Mouse (Mus musculus): ENCODE measurements around the gene Gast. TPM values are rescaled to one million over a fixed set of nuclear protein-coding genes. Genes with fewer than 3 reads are reported as not detected.
"Not testable (repeated sequence)": the region's sequence is repeated elsewhere in the genome, so short reads cannot be mapped to it uniquely, and the experiment has no call there.

Gene Gast
- polyA plus RNA-seq, 1 experiment = not detected

DNA sequence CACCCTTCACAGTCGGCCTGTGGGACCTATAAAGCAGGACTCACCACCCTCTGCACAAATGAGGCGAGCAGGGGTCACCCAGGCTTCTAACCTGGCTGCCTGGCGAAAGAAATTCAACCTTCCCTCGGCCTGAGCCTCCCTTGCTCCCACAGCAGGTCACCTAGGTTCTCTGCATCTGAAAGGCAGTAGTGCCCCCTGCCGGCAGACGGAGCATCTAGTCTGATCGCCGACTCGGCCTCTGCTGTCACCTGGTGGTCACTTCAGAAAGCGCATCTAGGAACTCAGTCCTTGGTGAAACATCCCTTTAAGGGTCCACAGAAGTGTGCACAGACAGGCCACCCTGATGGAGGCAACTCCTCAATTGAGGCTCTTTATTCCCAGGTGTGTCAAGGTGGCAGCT is 38.9 kb upstream of the Gast start:
- TF ChIP-seq CTCF (IDR thresholded peaks at IDR 0.05; ENCODE audit: low read depth, low read length) = peak; percentile 100
- TF ChIP-seq EP300 (IDR thresholded peaks at IDR 0.05; ENCODE audit: insufficient read depth, low read depth, low read length) = peak; percentile 79; the same call in 1 of the 2 replicates
- TF ChIP-seq POLR2A (IDR thresholded peaks at IDR 0.05; ENCODE audit: insufficient read depth, low read length) = no peak
- no peak overlapping the region for H3K27ac ChIP-seq (ENCODE audit: insufficient read depth, low read length)
- no peaks in the 10 kb centered on the region for H3K36me3 ChIP-seq (ENCODE audit: control insufficient read depth, insufficient read depth, low read length, poor library complexity, severe bottlenecking)
- no peaks in the 10 kb centered on the region for H3K4me1 ChIP-seq (ENCODE audit: control insufficient read depth, insufficient read depth, low read length)
- no peak overlapping the region for H3K4me3 ChIP-seq (ENCODE audit: low read depth, low read length)
- no peaks in the 10 kb centered on the region for H3K27me3 ChIP-seq (ENCODE audit: control insufficient read depth, insufficient read depth, low read length, poor library complexity, severe bottlenecking)
- no peak overlapping the region for H3K9ac ChIP-seq (ENCODE audit: low read depth, poor library complexity, severe bottlenecking)
- no peaks in the 10 kb centered on the region for H3K9me3 ChIP-seq (replicated peaks; ENCODE audit: control insufficient read depth, insufficient read depth, low read length, poor library complexity, severe bottlenecking)

DNA sequence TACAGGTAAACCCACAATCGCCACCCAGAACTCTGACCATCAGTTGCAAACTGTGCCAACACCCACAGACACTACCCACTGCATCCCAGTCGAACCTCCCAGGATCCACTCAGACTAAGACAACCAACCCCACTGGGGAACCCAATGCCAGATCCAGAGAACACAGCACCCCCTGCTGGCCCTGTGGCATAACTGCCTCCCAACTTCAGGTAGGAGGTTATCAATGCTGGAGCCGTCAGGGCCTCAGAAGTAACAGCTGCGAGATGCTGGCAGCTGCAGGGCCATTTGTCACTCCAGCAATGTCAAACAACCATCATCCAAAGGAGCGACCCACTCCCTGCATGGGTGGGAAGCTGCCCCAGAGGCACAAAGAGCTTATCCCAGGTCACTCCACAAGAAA is 36.4 kb upstream of the Gast start:
- Histone ChIP-seq H3K4me3 (ENCODE audit: low read depth, low read length) (peak overlapping the region; percentile 30), H3K36me3 (ENCODE audit: control insufficient read depth, insufficient read depth, low read length, poor library complexity, severe bottlenecking) (no peaks in the 10 kb centered on the region)
- TF ChIP-seq CTCF (IDR thresholded peaks at IDR 0.05; ENCODE audit: low read depth, low read length) (peak; percentile 83), POLR2A (IDR thresholded peaks at IDR 0.05; ENCODE audit: insufficient read depth, low read length) (no peak), EP300 (IDR thresholded peaks at IDR 0.05; ENCODE audit: insufficient read depth, low read depth, low read length) (no peak)

DNA sequence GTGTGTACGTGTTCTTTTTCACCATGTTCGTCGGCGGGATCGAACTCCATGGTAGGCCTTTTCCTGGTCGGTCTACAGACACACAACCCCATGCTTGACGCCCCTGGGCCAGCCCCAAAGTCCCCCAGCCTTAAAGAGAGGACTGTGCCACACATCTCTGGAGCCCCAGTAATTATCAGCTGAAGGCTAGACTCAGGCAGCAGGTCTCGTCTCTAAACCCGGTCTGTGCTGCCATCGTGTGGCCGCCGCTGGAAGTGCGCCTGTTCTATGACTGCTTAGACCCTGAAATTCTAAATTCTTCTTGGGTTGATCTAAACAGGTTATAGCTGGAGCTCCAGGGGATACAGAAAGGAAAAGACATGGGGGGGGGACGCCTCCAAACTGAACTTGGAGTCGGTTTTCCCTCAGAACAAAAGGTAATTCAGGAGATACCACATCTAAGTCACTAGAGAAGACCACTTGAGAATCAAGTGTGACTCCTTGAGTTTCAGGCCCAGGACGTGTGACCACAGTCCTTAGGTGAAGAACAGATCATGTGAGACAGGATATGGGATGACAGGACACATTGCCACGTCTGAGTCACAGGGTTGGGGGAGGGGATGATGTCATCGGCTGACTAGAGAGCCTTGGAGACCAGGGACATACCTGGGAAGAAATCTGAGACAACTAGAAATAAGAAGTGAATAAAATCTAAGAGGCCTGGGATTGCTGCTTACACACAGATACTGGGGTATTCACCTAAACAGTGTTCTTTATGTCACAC is 35.8 kb upstream of the Gast start:
- no peaks in the 10 kb centered on the region for H3K9me3 ChIP-seq (replicated peaks; ENCODE audit: control insufficient read depth, insufficient read depth, low read length, poor library complexity, severe bottlenecking)
- H3K4me3 ChIP-seq (ENCODE audit: low read depth, low read length) = peak overlapping the region; percentile 30
- no peak for TF ChIP-seq POLR2A (IDR thresholded peaks at IDR 0.05; ENCODE audit: insufficient read depth, low read length)
- TF ChIP-seq EP300 (IDR thresholded peaks at IDR 0.05; ENCODE audit: insufficient read depth, low read depth, low read length) = 0 out of 2 replicates have a peak, but pooled peaks have one; percentile 32
- TF ChIP-seq CTCF (IDR thresholded peaks at IDR 0.05; ENCODE audit: low read depth, low read length) = peak; percentile 94
- no peaks in the 10 kb centered on the region for H3K36me3 ChIP-seq (ENCODE audit: control insufficient read depth, insufficient read depth, low read length, poor library complexity, severe bottlenecking)
- no peak overlapping the region for H3K9ac ChIP-seq (ENCODE audit: low read depth, poor library complexity, severe bottlenecking)
- no peak overlapping the region for H3K27ac ChIP-seq (ENCODE audit: insufficient read depth, low read length)
- no peaks in the 10 kb centered on the region for H3K4me1 ChIP-seq (ENCODE audit: control insufficient read depth, insufficient read depth, low read length)
- no peaks in the 10 kb centered on the region for H3K27me3 ChIP-seq (ENCODE audit: control insufficient read depth, insufficient read depth, low read length, poor library complexity, severe bottlenecking)

More for the DNA sequence above, 36.4 kb upstream of the Gast start:
- H3K27ac ChIP-seq (ENCODE audit: insufficient read depth, low read length) = no peak overlapping the region
- H3K9me3 ChIP-seq (replicated peaks; ENCODE audit: control insufficient read depth, insufficient read depth, low read length, poor library complexity, severe bottlenecking) = no peaks in the 10 kb centered on the region
- no peak overlapping the region for H3K9ac ChIP-seq (ENCODE audit: low read depth, poor library complexity, severe bottlenecking)
- no peaks in the 10 kb centered on the region for H3K4me1 ChIP-seq (ENCODE audit: control insufficient read depth, insufficient read depth, low read length)
- H3K27me3 ChIP-seq (ENCODE audit: control insufficient read depth, insufficient read depth, low read length, poor library complexity, severe bottlenecking) = no peaks in the 10 kb centered on the region

DNA sequence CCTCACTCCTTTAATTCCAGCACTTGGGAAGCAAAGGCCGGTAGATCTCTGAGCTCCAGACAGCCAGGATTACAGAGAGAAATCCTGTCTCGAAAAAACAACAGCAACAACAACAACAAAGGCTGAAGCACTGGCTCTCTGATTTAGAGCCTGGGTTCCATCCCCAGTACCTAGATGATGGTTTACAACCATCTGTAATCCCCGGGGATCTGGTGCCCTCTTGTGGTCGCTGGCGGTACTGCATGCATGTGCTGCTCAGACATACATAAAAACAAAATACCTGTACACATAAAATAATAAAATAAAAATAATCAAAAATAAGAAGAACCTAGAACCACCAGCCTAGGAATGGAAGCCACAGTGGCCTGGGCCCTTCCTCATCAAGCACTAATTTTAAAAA is 33.9 kb upstream of the Gast start:
- Histone ChIP-seq H3K9ac (ENCODE audit: low read depth, poor library complexity, severe bottlenecking) (peak overlapping the region; percentile 13; the same call in 1 of the 2 replicates), H3K27me3 (ENCODE audit: control insufficient read depth, insufficient read depth, low read length, poor library complexity, severe bottlenecking) (no peaks in the 10 kb centered on the region), H3K4me1 (ENCODE audit: control insufficient read depth, insufficient read depth, low read length) (no peaks in the 10 kb centered on the region), H3K9me3 (replicated peaks; ENCODE audit: control insufficient read depth, insufficient read depth, low read length, poor library complexity, severe bottlenecking) (no peaks in the 10 kb centered on the region), H3K27ac (ENCODE audit: insufficient read depth, low read length) (no peak overlapping the region), H3K4me3 (ENCODE audit: low read depth, low read length) (no peak overlapping the region), H3K36me3 (ENCODE audit: control insufficient read depth, insufficient read depth, low read length, poor library complexity, severe bottlenecking) (no peaks in the 10 kb centered on the region)
- TF ChIP-seq EP300 (IDR thresholded peaks at IDR 0.05; ENCODE audit: insufficient read depth, low read depth, low read length) (no peak), CTCF (IDR thresholded peaks at IDR 0.05; ENCODE audit: low read depth, low read length) (peak; percentile 90)

DNA sequence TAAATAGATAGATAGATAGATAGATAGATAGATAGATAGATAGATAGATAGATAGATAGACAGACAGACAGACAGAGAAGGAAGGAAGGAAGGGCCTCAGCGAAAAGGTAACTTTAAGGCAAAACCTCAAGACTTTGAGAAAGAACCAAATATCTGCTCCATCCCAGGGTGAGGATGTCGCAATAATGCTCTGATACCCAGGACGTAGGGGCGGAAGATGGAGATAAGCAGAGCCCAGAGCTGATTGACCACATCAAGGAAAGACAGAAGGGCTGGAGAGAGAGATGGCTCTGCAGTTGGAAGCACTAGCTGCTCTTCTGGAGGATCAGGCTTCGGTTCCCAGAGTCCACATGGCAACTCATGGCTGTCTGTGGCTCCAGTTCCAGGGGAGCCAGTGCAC is 32.9 kb upstream of the Gast start:
- no peak for TF ChIP-seq POLR2A (IDR thresholded peaks at IDR 0.05; ENCODE audit: insufficient read depth, low read length)
- TF ChIP-seq CTCF (IDR thresholded peaks at IDR 0.05; ENCODE audit: low read depth, low read length) = no peak
- no peak for TF ChIP-seq EP300 (IDR thresholded peaks at IDR 0.05; ENCODE audit: insufficient read depth, low read depth, low read length)

DNA sequence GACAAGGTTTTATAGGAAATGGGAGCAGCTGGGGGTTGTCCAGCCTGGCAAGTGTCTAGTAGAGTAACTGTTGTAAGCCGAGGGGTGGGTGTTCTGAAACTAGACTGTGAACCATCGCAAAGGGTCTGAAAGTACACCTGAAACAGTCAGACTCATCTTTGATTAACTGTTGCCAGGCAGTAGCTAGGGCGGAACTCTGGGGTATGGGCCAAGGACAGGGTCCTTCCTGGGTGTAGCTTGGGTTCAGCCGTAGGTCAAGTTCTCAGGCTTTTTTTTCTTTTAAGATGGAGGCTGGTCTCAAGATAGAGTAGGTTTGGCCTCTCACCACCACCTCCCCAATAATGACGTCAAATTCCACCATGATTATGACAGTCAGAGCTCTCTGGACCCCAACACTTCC is 26.3 kb upstream of the Gast start:
- peaks cover 3% of the 10 kb centered on the region for H3K4me1 ChIP-seq (ENCODE audit: control insufficient read depth, insufficient read depth, low read length)
- H3K4me3 ChIP-seq (ENCODE audit: low read depth, low read length) = no peak overlapping the region
- H3K9me3 ChIP-seq (replicated peaks; ENCODE audit: control insufficient read depth, insufficient read depth, low read length, poor library complexity, severe bottlenecking) = no peaks in the 10 kb centered on the region
- H3K27me3 ChIP-seq (ENCODE audit: control insufficient read depth, insufficient read depth, low read length, poor library complexity, severe bottlenecking) = no peaks in the 10 kb centered on the region
- no peaks in the 10 kb centered on the region for H3K36me3 ChIP-seq (ENCODE audit: control insufficient read depth, insufficient read depth, low read length, poor library complexity, severe bottlenecking)
- H3K9ac ChIP-seq (ENCODE audit: low read depth, poor library complexity, severe bottlenecking) = no peak overlapping the region
- TF ChIP-seq EP300 (IDR thresholded peaks at IDR 0.05; ENCODE audit: insufficient read depth, low read depth, low read length) = no peak
- peak overlapping the region; percentile 21 for H3K27ac ChIP-seq (ENCODE audit: insufficient read depth, low read length)

More for the DNA sequence above, 32.9 kb upstream of the Gast start:
- Histone ChIP-seq H3K27me3 (ENCODE audit: control insufficient read depth, insufficient read depth, low read length, poor library complexity, severe bottlenecking) (no peaks in the 10 kb centered on the region), H3K27ac (ENCODE audit: insufficient read depth, low read length) (no peak overlapping the region), H3K9me3 (replicated peaks; ENCODE audit: control insufficient read depth, insufficient read depth, low read length, poor library complexity, severe bottlenecking) (no peaks in the 10 kb centered on the region), H3K9ac (ENCODE audit: low read depth, poor library complexity, severe bottlenecking) (no peak overlapping the region), H3K36me3 (ENCODE audit: control insufficient read depth, insufficient read depth, low read length, poor library complexity, severe bottlenecking) (no peaks in the 10 kb centered on the region), H3K4me3 (ENCODE audit: low read depth, low read length) (no peak overlapping the region), H3K4me1 (ENCODE audit: control insufficient read depth, insufficient read depth, low read length) (no peaks in the 10 kb centered on the region)

DNA sequence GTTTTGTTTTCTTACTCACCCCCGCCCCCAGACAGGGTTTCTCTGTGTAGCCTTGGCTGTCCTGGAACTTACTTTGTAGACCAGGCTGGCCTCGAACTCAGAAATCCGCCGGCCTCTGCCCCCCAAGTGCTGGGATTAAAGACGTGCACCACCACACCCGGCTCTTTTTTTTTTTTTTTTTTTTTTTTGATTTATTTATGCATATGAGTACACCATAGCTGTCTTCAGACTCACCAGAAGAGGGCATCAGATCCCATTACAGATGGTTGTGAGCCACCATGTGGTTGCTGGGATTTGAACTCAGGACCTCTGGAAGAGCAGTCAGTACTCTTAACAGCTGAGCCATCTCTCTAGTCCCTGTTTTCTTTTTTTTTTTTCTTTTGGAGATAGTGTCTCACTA is 25.5 kb upstream of the Gast start:
- not testable (repeated sequence) for H3K36me3 ChIP-seq (ENCODE audit: control insufficient read depth, insufficient read depth, low read length, poor library complexity, severe bottlenecking); H3K9me3 ChIP-seq (replicated peaks; ENCODE audit: control insufficient read depth, insufficient read depth, low read length, poor library complexity, severe bottlenecking); H3K9ac ChIP-seq (ENCODE audit: low read depth, poor library complexity, severe bottlenecking); H3K27ac ChIP-seq (ENCODE audit: insufficient read depth, low read length); H3K4me3 ChIP-seq (ENCODE audit: low read depth, low read length); H3K27me3 ChIP-seq (ENCODE audit: control insufficient read depth, insufficient read depth, low read length, poor library complexity, severe bottlenecking); H3K4me1 ChIP-seq (ENCODE audit: control insufficient read depth, insufficient read depth, low read length)

All from ES-Bruce4 (cell line).